Mouse (Mus musculus) G1E (cell line): ENCODE data around the gene Gm21981.

Source experiments
- CTCF ChIP-seq: IDR thresholded peaks from 2 replicates; pipeline ENCODE4 v1.5.1; 2012; ENCODE audit warnings: low read depth, low read length, inconsistent platforms, mixed read lengths
- GATA2 ChIP-seq: IDR thresholded peaks from 2 replicates; pipeline ENCODE4 v1.6.1; 2012; ENCODE audit warnings: low read depth, low read length, inconsistent platforms, borderline replicate concordance
- POLR2AphosphoS5 ChIP-seq: IDR thresholded peaks from 2 replicates; pipeline ENCODE4 v1.6.1; 2012; ENCODE audit warnings: low read depth, low read length, inconsistent platforms; ENCODE audit not compliant: insufficient replicate concordance

DNA sequence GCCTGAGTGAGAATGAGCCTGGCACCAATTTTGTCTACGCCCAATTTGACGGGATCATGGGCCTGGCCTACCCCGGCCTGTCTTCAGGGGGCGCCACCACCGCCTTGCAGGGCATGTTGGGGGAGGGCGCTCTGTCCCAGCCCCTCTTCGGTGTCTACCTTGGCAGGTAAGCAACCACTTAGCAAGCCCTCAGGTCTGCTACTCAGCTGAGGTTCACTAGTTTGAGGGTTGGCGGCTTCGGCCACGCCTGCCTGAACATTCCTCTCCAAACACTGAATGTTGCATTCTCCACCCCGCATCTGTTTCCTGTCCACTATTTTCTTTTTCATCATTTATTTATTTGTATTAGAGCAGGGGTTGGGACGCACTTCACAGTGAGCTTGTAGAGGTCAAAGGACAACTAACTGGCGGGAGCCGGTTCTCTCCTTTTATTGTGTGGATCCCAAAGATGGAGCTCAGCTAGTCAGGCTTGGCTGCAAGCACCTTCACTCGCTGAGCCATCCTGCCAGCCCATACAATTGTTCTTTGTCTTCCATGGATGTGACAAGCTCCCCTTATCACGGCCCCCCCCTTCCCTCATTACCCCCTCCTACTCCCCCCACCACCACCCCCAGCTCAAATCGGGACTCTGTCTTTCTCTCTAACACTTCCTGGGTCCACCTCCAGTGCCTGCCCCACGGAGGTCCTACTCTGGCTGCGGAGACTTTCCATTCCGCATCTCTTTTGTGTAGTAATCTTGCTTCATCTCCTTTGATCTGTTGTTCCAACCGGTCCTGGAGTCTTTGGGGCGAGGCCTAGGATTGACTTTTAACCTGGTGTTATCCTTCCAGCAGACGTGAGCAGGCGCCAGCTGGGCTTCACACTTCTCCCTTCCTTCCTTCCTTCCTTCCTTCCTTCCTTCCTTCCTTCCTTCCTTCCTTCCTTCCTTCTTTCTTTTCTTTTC, 36.6 kb upstream of the Gm21981 start:
- TF ChIP-seq GATA2 (no peak), CTCF (no peak), POLR2AphosphoS5 (no peak)
